Mouse (Mus musculus) frontal cortex, postnatal 36 days (tissue): ENCODE results near the gene Ces1h.
"Not testable (repeated sequence)": the region's sequence is repeated elsewhere in the genome, so short reads cannot be mapped to it uniquely, and the experiment has no call there.

Experiments used
- DNase-seq, 2 experiments: peaks; one replicate each; pipeline ENCODE4 v3.0.0; 2022; ENCODE audit warnings: low spot score in 2 of 2

Ces1h gene

DNA sequence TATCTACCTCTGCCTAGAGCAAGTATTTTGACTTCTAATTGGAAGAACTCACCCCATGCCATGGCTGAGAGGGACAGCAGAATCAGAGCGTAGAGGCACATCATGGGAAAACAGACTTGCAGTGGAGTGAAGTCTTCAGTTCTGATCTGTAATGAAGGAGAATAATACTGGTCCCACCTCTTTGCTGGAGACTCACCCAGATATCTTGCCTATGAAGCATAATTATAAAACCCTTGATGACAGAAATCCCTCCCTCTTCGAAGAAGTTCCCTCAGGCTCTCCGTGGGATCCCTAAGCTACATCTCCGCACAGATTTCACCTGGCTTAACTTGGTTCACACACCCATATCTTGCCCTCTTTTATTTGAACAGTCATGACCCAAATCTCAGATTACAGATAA is at the start of gene Ces1h:
TSS of gene Ces1h (minus strand) at position 101 of the 400 bp plus-strand sequence.
- DNase-seq: no peak

- DNase-seq: no peak
Measured at GRCm38 (mm10) chr8:93427195-93427594, 47.7 kb upstream of the Ces1h start.

- no peak for DNase-seq
Measured at GRCm38 (mm10) chr8:93415387-93415786, 35.9 kb upstream of the Ces1h start.

- DNase-seq: no peak
Measured at GRCm38 (mm10) chr8:93408830-93409229, 29.3 kb upstream of the Ces1h start.

GRCm38 (mm10) chr8:93399698-93400097 is 20.2 kb upstream of the Ces1h start:
- no peak for DNase-seq

DNA sequence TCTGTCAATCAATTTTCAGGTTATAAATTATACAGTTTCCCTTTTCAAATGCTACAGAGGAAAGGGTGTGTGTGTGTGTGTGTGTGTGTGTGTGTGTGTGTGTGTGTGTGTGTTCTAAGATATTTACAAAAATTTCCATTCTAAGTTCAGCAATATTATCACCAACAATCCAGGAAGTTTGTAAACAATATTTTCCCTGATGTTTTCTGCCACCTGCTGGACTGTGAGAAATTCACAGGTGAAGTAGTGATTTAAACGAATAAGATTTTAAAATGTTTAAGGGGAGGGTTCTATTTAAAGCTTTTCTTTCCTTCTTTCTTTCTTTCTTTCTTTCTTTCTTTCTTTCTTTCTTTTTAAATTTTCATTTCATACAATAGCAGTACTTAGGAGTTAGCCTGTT is 18.5 kb upstream of the Ces1h start:
- DNase-seq: peak in 1 of 2 experiments; percentile 13

GRCm38 (mm10) chr8:93394079-93394619 is 14.6 kb upstream of the Ces1h start:
- DNase-seq: not testable (repeated sequence)

DNA sequence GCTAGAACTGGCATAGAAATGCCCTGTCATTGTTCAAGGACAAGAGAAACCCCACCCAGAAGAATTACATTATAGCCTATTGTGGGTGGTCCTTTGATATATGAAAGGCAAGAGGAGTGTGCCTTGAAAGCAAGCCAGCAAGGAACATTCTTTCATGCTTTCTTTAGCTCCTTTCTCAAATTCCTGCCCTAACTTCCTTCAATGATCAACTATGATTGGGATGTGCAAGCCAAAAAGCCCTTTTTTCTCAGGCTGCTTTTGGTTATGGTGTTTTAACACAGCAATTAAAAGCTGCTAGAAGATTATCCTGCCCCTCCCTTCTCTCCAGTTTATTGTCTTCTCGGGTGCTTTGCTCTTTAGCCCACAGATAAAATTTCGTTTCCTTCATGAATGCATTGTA is 10.0 kb downstream of the Ces1h start:
- DNase-seq: no peak

- DNase-seq: no peak
Measured at GRCm38 (mm10) chr8:93360113-93360512, 19.4 kb downstream of the Ces1h start.

DNA sequence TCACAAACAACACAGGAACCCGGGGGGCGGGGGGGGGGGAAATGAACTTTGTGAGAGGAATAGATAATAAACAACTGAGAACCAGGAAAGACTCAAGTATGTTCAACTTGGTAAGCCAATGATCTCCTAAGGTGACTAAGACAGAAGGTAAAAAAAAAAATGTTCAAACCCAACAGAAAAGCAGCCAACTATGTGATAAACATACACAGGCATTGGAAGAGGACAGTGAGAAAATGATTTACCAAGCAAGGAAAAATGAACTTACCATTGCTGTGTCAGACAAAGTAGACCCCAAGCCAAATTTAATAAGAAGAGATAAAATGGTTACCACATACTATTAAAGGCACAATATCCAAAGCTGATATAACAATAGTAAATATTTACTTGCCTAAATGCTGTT is 40.0 kb downstream of the Ces1h start:
- DNase-seq: no peak

- DNase-seq: no peak
Measured at GRCm38 (mm10) chr8:93337207-93337606, 42.3 kb downstream of the Ces1h start, which contains the start of gene Ces1g. TSS of gene Ces1g (minus strand) at chr8:93337308.

- no peak for DNase-seq
Measured at GRCm38 (mm10) chr8:93332703-93333102, 46.8 kb downstream of the Ces1h start.

DNA sequence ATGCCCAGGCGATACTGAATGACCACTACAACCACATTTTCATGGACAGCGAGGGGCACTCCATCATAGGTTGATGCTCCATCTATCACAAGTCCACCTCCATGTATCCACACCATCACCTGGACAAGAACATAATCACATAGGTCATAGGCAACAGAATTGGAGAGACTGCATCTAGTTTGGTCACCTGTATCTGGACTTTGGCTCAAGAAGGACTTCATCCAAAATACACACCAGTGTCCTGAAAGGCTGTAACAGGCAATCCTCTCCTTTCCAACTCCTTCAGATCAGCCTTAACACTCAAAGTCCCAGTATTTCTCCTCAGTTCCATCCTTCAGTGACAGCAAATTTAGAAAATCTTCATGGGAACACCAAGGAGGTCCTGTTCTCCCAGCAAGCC is 48.4 kb downstream of the Ces1h start:
- DNase-seq: no peak

DNA sequence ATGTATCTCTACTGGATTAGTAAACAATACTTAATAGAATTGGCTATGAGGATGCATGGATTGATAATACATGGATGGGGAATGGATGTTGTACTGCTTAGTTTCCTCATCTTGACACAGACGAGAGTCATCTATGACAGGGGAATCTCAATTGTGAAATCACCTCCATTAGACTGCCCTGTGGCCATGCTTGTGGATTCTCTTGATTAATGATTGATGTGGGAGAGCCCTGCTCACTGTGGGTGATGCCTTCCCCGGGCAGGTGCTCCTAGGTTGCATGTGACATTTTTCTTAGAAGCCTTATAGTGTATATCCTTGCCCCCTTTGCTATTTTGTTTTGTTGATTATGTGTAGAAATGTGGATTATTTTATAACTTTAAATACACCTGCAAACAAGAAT is 54.4 kb downstream of the Ces1h start:
- no peak for DNase-seq

GRCm38 (mm10) chr8:93317031-93317430 is 62.5 kb downstream of the Ces1h start:
- DNase-seq: no peak

DNA sequence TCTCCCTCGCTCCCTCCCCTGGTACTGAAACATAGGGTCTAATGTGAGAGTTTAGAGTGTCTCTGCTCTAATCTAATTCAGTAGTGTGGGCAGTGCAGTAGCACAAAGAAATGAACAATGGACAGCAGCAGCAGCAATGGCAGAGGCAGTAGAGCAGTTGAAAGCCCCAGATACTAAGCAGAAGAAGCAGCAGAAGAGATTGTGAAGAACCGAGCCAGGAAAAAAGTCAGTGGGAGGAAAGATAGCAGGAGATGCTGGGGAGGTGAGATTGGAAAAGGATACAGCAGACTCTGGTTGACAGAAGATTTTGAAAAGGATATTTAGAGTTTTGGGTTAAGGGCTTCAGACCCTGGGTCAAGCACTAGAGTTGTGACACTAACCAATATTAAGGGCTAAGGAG is 64.0 kb downstream of the Ces1h start:
- DNase-seq: no peak
